ENCODE assay signal across 8 mouse cellular contexts in the genomic region with DNA sequence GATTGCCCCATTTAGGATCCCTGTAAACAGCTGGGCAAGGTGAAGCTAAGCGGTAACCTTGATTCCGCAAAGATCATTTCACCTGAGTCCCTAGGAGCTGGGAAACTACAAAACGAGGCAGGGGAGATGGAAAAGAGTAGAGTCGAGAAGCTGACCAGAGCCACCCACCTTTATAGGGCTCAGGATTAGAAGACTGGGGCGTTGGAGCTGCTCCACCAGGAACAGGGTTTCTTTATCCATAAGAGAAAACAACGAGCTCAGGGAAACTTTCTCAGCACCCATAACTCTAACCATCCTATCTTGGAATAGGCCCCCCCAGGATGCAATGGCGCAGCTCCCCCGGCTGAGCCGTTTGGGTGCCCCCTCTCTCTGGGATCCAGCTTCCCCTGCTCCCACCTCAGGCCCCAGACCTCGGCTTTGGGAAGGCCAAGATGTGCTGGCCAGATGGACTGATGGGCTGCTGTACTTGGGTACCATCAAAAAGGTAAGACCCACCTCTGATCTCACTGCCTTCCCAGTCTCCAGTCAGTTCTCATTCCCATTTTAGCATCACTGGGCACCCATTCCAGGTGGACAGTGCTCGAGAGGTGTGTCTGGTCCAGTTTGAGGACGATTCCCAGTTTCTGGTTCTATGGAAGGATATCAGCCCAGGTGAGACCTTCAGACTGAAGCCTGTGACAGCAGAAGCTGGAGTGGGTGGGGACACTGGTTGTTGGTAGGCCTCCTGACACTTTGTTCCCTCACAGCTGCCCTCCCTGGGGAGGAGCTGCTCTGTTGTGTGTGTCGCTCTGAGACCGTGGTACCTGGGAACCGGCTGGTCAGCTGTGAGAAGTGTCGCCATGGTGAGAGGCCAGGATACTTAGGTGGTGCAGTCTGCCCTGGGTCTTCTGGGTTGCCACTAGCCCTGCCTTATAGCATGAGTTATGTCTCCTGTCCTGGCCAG. TPM values are rescaled to one million over a fixed set of nuclear protein-coding genes. Genes with fewer than 3 reads are reported as not detected.
DNase-seq lines count a peak whose midpoint lies in the region; ATAC-seq and TF ChIP-seq lines count a peak whose summit lies in the region.

No protein-coding gene starts in this region.

- H3K4me3 ChIP-seq in gastrocnemius, adult 2 months: peak overlapping the region; percentile 76
- peak overlapping the region; percentile 95 for H3K4me3 ChIP-seq in testis, adult 2 months (ENCODE audit: control insufficient read depth, low read depth, low read length)
- peak overlapping the region; percentile 74 for H3K4me3 ChIP-seq in liver, embryonic 11.5 days (ENCODE audit: low read depth, low read length)
- peak overlapping the region; percentile 82 for H3K4me3 ChIP-seq in stomach, embryonic 16.5 days (replicated peaks; ENCODE audit: low read length)

- peak overlapping the region; percentile 77 for H3K9ac ChIP-seq in liver, embryonic 11.5 days (ENCODE audit: low read depth, low read length)
- peak overlapping the region; percentile 94 for H3K9ac ChIP-seq in stomach, embryonic 16.5 days (ENCODE audit: low read length)

- H3K4me1 ChIP-seq in testis, adult 2 months (ENCODE audit: control insufficient read depth, insufficient read depth, low read length): peaks cover 33% of the 10 kb centered on the region
- H3K4me1 ChIP-seq in liver, embryonic 11.5 days (replicated peaks; ENCODE audit: control insufficient read depth, insufficient read depth, low read length): peaks cover 22% of the 10 kb centered on the region
- H3K4me1 ChIP-seq in stomach, embryonic 16.5 days (ENCODE audit: control insufficient read depth, insufficient read depth, low read length): peaks cover 20% of the 10 kb centered on the region

- H3K4me2 ChIP-seq in liver, embryonic 11.5 days: peak overlapping the region; percentile 100
- peak overlapping the region; percentile 94 for H3K4me2 ChIP-seq in stomach, embryonic 16.5 days (ENCODE audit: low read depth, low read length)

- no peak for ATAC-seq in liver, embryonic 11.5 days (replicated peaks; ENCODE audit: low FRiP score)
- no peak for ATAC-seq in stomach, embryonic 16.5 days (ENCODE audit: insufficient read depth, low FRiP score)

- peaks cover 2% of the 10 kb centered on the region for H3K36me3 ChIP-seq in testis, adult 2 months (ENCODE audit: control insufficient read depth, insufficient read depth, low read length)
- peaks cover 19% of the 10 kb centered on the region; the same call in 1 of the 2 replicates for H3K36me3 ChIP-seq in liver, embryonic 11.5 days (ENCODE audit: control insufficient read depth, insufficient read depth, low read length)
- H3K36me3 ChIP-seq in stomach, embryonic 16.5 days (ENCODE audit: control insufficient read depth, insufficient read depth, low read length): peaks cover 4% of the 10 kb centered on the region; the same call in 1 of the 2 replicates

- H3K27ac ChIP-seq in gastrocnemius, adult 2 months: peak overlapping the region; percentile 96
- peak overlapping the region; percentile 95 for H3K27ac ChIP-seq in testis, adult 2 months (ENCODE audit: control insufficient read depth, insufficient read depth, low read depth, low read length)
- no peak overlapping the region; the same call in 1 of the 2 replicates for H3K27ac ChIP-seq in liver, embryonic 11.5 days (ENCODE audit: low read depth, low read length)
- H3K27ac ChIP-seq in stomach, embryonic 16.5 days (ENCODE audit: low read length): no peak overlapping the region

- no peaks in the 10 kb centered on the region for H3K9me3 ChIP-seq in liver, embryonic 11.5 days (ENCODE audit: control insufficient read depth, low read length)
- no peaks in the 10 kb centered on the region for H3K9me3 ChIP-seq in stomach, embryonic 16.5 days (replicated peaks; ENCODE audit: control insufficient read depth, low read length)

- H3K27me3 ChIP-seq in testis, adult 2 months (ENCODE audit: control insufficient read depth, insufficient read depth, low read length): no peaks in the 10 kb centered on the region
- no peaks in the 10 kb centered on the region for H3K27me3 ChIP-seq in liver, embryonic 11.5 days (replicated peaks; ENCODE audit: control insufficient read depth, insufficient read depth, low read length)
- no peaks in the 10 kb centered on the region for H3K27me3 ChIP-seq in stomach, embryonic 16.5 days (ENCODE audit: control insufficient read depth, insufficient read depth, low read length)

- WGBS in liver, embryonic 11.5 days: 81% methylated on average over 16 of the region's 16 CpGs
- WGBS in stomach, embryonic 16.5 days: 77% methylated on average over 16 of the region's 16 CpGs

- intact Hi-C loops in gastrocnemius, adult 2 months (cut with DNase I): loop anchor here (5.0 kb wide), 1 partner anchor 93 kb away; the partner anchor contains the start of gene Bak1

- no peak for TF ChIP-seq CTCF in gastrocnemius, adult 2 months (IDR thresholded peaks at IDR 0.05)
- no peak for TF ChIP-seq CTCF in testis, adult 2 months (IDR thresholded peaks at IDR 0.05; ENCODE audit: control insufficient read depth, insufficient read depth, insufficient replicate concordance, low read depth, low read length)

- no peak for TF ChIP-seq POLR2A in testis, adult 2 months (IDR thresholded peaks at IDR 0.05; ENCODE audit: control insufficient read depth, low read depth, low read length)

- no peak for DNase-seq in gastrocnemius, adult 2 months
- no peak for DNase-seq in gastrocnemius, adult 18-20 months (ENCODE audit: low spot score)
- no peak for DNase-seq in testis, postnatal 14 days (ENCODE audit: low spot score)
- no peak for DNase-seq in liver, embryonic 11.5 days (ENCODE audit: low spot score)
- DNase-seq in layer of hippocampus, postnatal 10 days (ENCODE audit: low spot score in 2 of 2): no peak
- no peak for DNase-seq in thymus, adult 18-20 months

RNA-seq across cellular contexts. Expression of gene Phf1, which starts 1.3 kb away (rescaled TPM):
- total RNA-seq in gastrocnemius, adult 2 months (2021): 10 to 100 TPM in 1 of 2 experiments, 1 to 10 TPM in 1; 9.2 to 10.7 TPM
- 10 to 100 TPM in 1 of 2 experiments, 1 to 10 TPM in 1; 8.2 to 11.3 TPM for total RNA-seq in gastrocnemius, adult 18-20 months (2021)
- polyA plus RNA-seq in testis, adult 2 months (2012; rRNA removed): 132 and 136 TPM in 2 replicates
- polyA plus RNA-seq in liver, embryonic 11.5 days (2014; fragmentation: Nextera tagmentation; extraction: Ambion mirVana): 3.2 and 3.4 TPM in 2 replicates
- 7.3 and 7.7 TPM in 2 replicates for polyA plus RNA-seq in stomach, embryonic 16.5 days (2015; fragmentation: Nextera tagmentation; extraction: Ambion mirVana)
- 10 to 100 TPM; 23.0 to 23.9 TPM for total RNA-seq in layer of hippocampus, postnatal 10 days (2021)

RNA-seq across cellular contexts. Expression of gene Cuta, which starts 5.2 kb away (rescaled TPM):
- 100 to 1,000 TPM in 1 of 2 experiments, 10 to 100 TPM in 1; 93.8 to 104 TPM for total RNA-seq in gastrocnemius, adult 2 months (2021)
- total RNA-seq in gastrocnemius, adult 18-20 months (2021): 100 to 1,000 TPM; 103 to 109 TPM
- 24.0 and 30.9 TPM in 2 replicates for polyA plus RNA-seq in testis, adult 2 months (2012; rRNA removed)
- polyA plus RNA-seq in liver, embryonic 11.5 days (2014; fragmentation: Nextera tagmentation; extraction: Ambion mirVana): 159 and 171 TPM in 2 replicates
- polyA plus RNA-seq in stomach, embryonic 16.5 days (2015; fragmentation: Nextera tagmentation; extraction: Ambion mirVana): 173 and 178 TPM in 2 replicates
- 100 to 1,000 TPM; 106 to 112 TPM for total RNA-seq in layer of hippocampus, postnatal 10 days (2021)

RNA-seq across cellular contexts. Expression of gene Syngap1, which starts 6.9 kb away (rescaled TPM):
- total RNA-seq in gastrocnemius, adult 2 months (2021): 1 to 10 TPM; 3.0 to 3.5 TPM
- 1 to 10 TPM; 2.2 to 2.8 TPM for total RNA-seq in gastrocnemius, adult 18-20 months (2021)
- 109 and 113 TPM in 2 replicates for polyA plus RNA-seq in testis, adult 2 months (2012; rRNA removed)
- 1.4 and 1.6 TPM in 2 replicates for polyA plus RNA-seq in liver, embryonic 11.5 days (2014; fragmentation: Nextera tagmentation; extraction: Ambion mirVana)
- 1.3 and 1.6 TPM in 2 replicates for polyA plus RNA-seq in stomach, embryonic 16.5 days (2015; fragmentation: Nextera tagmentation; extraction: Ambion mirVana)
- 100 to 1,000 TPM; 450 to 479 TPM for total RNA-seq in layer of hippocampus, postnatal 10 days (2021)

RNA-seq across cellular contexts. Expression of gene Kifc5b, which starts 17.3 kb away (rescaled TPM):
- total RNA-seq in gastrocnemius, adult 2 months (2021): under 1 TPM; 0.18 to 0.64 TPM
- under 1 TPM; 0.37 to 0.43 TPM for total RNA-seq in gastrocnemius, adult 18-20 months (2021)
- polyA plus RNA-seq in testis, adult 2 months (2012; rRNA removed): 6.5 TPM in 2 replicates
- polyA plus RNA-seq in liver, embryonic 11.5 days (2014; fragmentation: Nextera tagmentation; extraction: Ambion mirVana): 8.6 and 8.7 TPM in 2 replicates
- 6.4 and 6.9 TPM in 2 replicates for polyA plus RNA-seq in stomach, embryonic 16.5 days (2015; fragmentation: Nextera tagmentation; extraction: Ambion mirVana)
- total RNA-seq in layer of hippocampus, postnatal 10 days (2021): 1 to 10 TPM; 4.0 to 5.8 TPM

RNA-seq across cellular contexts. Expression of gene Zbtb9, which starts 38.8 kb away (rescaled TPM):
- total RNA-seq in gastrocnemius, adult 2 months (2021): under 1 TPM; 0.17 to 0.41 TPM
- under 1 TPM; 0.66 TPM for total RNA-seq in gastrocnemius, adult 18-20 months (2021)
- polyA plus RNA-seq in testis, adult 2 months (2012; rRNA removed): 9.8 and 11.9 TPM in 2 replicates
- 9.7 and 9.9 TPM in 2 replicates for polyA plus RNA-seq in liver, embryonic 11.5 days (2014; fragmentation: Nextera tagmentation; extraction: Ambion mirVana)
- 14.1 and 14.8 TPM in 2 replicates for polyA plus RNA-seq in stomach, embryonic 16.5 days (2015; fragmentation: Nextera tagmentation; extraction: Ambion mirVana)
- total RNA-seq in layer of hippocampus, postnatal 10 days (2021): 10 to 100 TPM; 11.8 to 14.0 TPM

Comparison
In these comparisons a context has a peak if more than half of its experiments do, and no peak if none do; other contexts are left out.
1. H3K27ac ChIP-seq: peak in gastrocnemius, adult 2 months (single experiment) and testis, adult 2 months (single experiment); none in liver, embryonic 11.5 days (single experiment) and stomach, embryonic 16.5 days (single experiment).
2. RNA of gene Syngap1, which starts 6.9 kb away (total RNA-seq): 450 to 479 TPM in layer of hippocampus, postnatal 10 days; 3.0 to 3.5 TPM in gastrocnemius, adult 2 months and 2.2 to 2.8 TPM in gastrocnemius, adult 18-20 months; every median in the first group is over 100 times any median in the second.
3. Peak in every context shown above with its lines, with median percentiles within 50 percentile points of each other: H3K4me3 ChIP-seq.